Comparison of ENCODE assay signal across 9 mouse cellular contexts in genomic region chr4:133051550-133051865, GRCm38 (mm10). TPM values are rescaled to one million over a fixed set of nuclear protein-coding genes. Genes with fewer than 3 reads are reported as not detected.
DNase-seq lines count a peak whose midpoint lies in the region; ATAC-seq and TF ChIP-seq lines count a peak whose summit lies in the region.
"Had no signal": no experiment of that assay in that cellular context is flagged by ENCODE, and none has a peak within 500 bp of the region (broad histone marks: within the 10 kb centered on the region; RNA-seq: fewer than 3 reads in every experiment).

No protein-coding gene starts in this region.

- TF ChIP-seq CTCF in gastrocnemius, adult 2 months (IDR thresholded peaks at IDR 0.05): no peak
- TF ChIP-seq CTCF in stomach, postnatal 0 days (IDR thresholded peaks at IDR 0.05; ENCODE audit: low read depth): no peak

- WGBS in neural tube, embryonic 11.5 days: 61% methylated on average over 14 of the region's 14 CpGs
- 25% methylated on average over 14 of the region's 14 CpGs for WGBS in limb, embryonic 12.5 days
- 66% methylated on average over 14 of the region's 14 CpGs for WGBS in stomach, postnatal 0 days

- no peak for ATAC-seq in neural tube, embryonic 11.5 days (ENCODE audit: insufficient read depth, low FRiP score, low TSS enrichment)
- no peak for ATAC-seq in limb, embryonic 12.5 days (ENCODE audit: insufficient number of reproducible peaks, insufficient read depth, low FRiP score, low TSS enrichment, low read depth)
- no peak for ATAC-seq in stomach, postnatal 0 days (ENCODE audit: low FRiP score, low TSS enrichment)

- DNase-seq in gastrocnemius, adult 2 months: peak; percentile 31
- no peak for DNase-seq in gastrocnemius, adult 18-20 months (ENCODE audit: low spot score)
- no peak for DNase-seq in neural tube, embryonic 11.5 days (ENCODE audit: low spot score)
- no peak for DNase-seq in neural tube, embryonic 10.5 days (ENCODE audit: extremely low spot score, low spot score)
- DNase-seq in stomach, postnatal 0 days (ENCODE audit: low spot score): no peak
- DNase-seq in urinary bladder, postnatal 14 days (ENCODE audit: low spot score): no peak
- DNase-seq in gastrocnemius, postnatal 10 days: no peak
- DNase-seq: cerebellum, postnatal 14 days had no signal

- H3K27ac ChIP-seq in gastrocnemius, adult 2 months: peak overlapping the region; percentile 94
- H3K27ac ChIP-seq in neural tube, embryonic 11.5 days (ENCODE audit: low read depth, low read length): peak overlapping the region; percentile 60; the same call in 1 of the 2 replicates
- peak overlapping the region; percentile 91 for H3K27ac ChIP-seq in limb, embryonic 12.5 days
- peak overlapping the region; percentile 53 for H3K27ac ChIP-seq in stomach, postnatal 0 days (replicated peaks)

- H3K4me1 ChIP-seq in neural tube, embryonic 11.5 days (ENCODE audit: control insufficient read depth, insufficient read depth, low read length): peaks cover 51% of the 10 kb centered on the region
- H3K4me1 ChIP-seq in limb, embryonic 12.5 days (replicated peaks): peaks cover 100% of the 10 kb centered on the region
- peaks cover 36% of the 10 kb centered on the region for H3K4me1 ChIP-seq in stomach, postnatal 0 days (replicated peaks; ENCODE audit: control insufficient read depth, insufficient read depth)

- no peaks in the 10 kb centered on the region for H3K36me3 ChIP-seq in neural tube, embryonic 11.5 days (ENCODE audit: control insufficient read depth, insufficient read depth, low read length)
- peaks cover 26% of the 10 kb centered on the region for H3K36me3 ChIP-seq in limb, embryonic 12.5 days
- 0 out of 2 replicates have a peak, but pooled peaks cover 2% of the 10 kb centered on the region for H3K36me3 ChIP-seq in stomach, postnatal 0 days (ENCODE audit: control insufficient read depth, insufficient read depth, low read length)

- intact Hi-C loops in gastrocnemius, adult 2 months (cut with DNase I): no loop called here

- no peak overlapping the region for H3K9ac ChIP-seq in neural tube, embryonic 11.5 days (ENCODE audit: low read length)
- peak overlapping the region; percentile 49 for H3K9ac ChIP-seq in limb, embryonic 12.5 days (replicated peaks)
- 0 out of 2 replicates have a peak overlapping the region, but pooled peaks have one; percentile 9 for H3K9ac ChIP-seq in stomach, postnatal 0 days (ENCODE audit: low read length)

- H3K27me3 ChIP-seq in neural tube, embryonic 11.5 days (ENCODE audit: control insufficient read depth, insufficient read depth, low read length): no peaks in the 10 kb centered on the region
- no peaks in the 10 kb centered on the region for H3K27me3 ChIP-seq in limb, embryonic 12.5 days
- H3K27me3 ChIP-seq in stomach, postnatal 0 days (ENCODE audit: control insufficient read depth, insufficient read depth, low read length): no peaks in the 10 kb centered on the region

- H3K4me3 ChIP-seq in gastrocnemius, adult 2 months: peak overlapping the region; percentile 38
- no peak overlapping the region for H3K4me3 ChIP-seq in neural tube, embryonic 11.5 days (ENCODE audit: low read depth, low read length)
- peak overlapping the region; percentile 8; the same call in 1 of the 2 replicates for H3K4me3 ChIP-seq in limb, embryonic 12.5 days (replicated peaks)
- H3K4me3 ChIP-seq in stomach, postnatal 0 days (ENCODE audit: low read depth, low read length): no peak overlapping the region

- H3K4me2 ChIP-seq in neural tube, embryonic 11.5 days (ENCODE audit: low read depth): no peak overlapping the region
- peak overlapping the region; percentile 47 for H3K4me2 ChIP-seq in limb, embryonic 12.5 days
- H3K4me2 ChIP-seq in stomach, postnatal 0 days (replicated peaks; ENCODE audit: low read depth): no peak overlapping the region

- no peaks in the 10 kb centered on the region for H3K9me3 ChIP-seq in neural tube, embryonic 11.5 days (ENCODE audit: control insufficient read depth, low read length)
- no peaks in the 10 kb centered on the region for H3K9me3 ChIP-seq in limb, embryonic 12.5 days
- H3K9me3 ChIP-seq in stomach, postnatal 0 days (ENCODE audit: control insufficient read depth, low read length): no peaks in the 10 kb centered on the region

- no peak for TF ChIP-seq EP300 in stomach, postnatal 0 days (optimal IDR thresholded peaks at IDR 0.05)

RNA-seq across cellular contexts. Expression of gene Ahdc1, which starts 40.4 kb away (rescaled TPM):
- total RNA-seq in gastrocnemius, adult 2 months (2021): 10 to 100 TPM; 30.2 to 55.1 TPM
- 10 to 100 TPM; 40.6 to 41.6 TPM for total RNA-seq in gastrocnemius, adult 18-20 months (2021)
- polyA plus RNA-seq in neural tube, embryonic 11.5 days (2014; fragmentation: Nextera tagmentation; extraction: Ambion mirVana): 6.1 and 7.2 TPM in 2 replicates
- polyA plus RNA-seq in limb, embryonic 12.5 days (2016; fragmentation: Nextera tagmentation; extraction: Ambion mirVana): 13.2 and 14.5 TPM in 2 replicates
- 2.8 and 3.2 TPM in 2 replicates for polyA plus RNA-seq in stomach, postnatal 0 days (2015; fragmentation: Nextera tagmentation; extraction: Ambion mirVana)
- total RNA-seq in gastrocnemius, postnatal 10 days (2021): 10 to 100 TPM; 58.2 to 82.8 TPM

Comparison
In these comparisons a context has a peak if more than half of its experiments do, and no peak if none do; other contexts are left out.
1. H3K4me3 ChIP-seq: peak in gastrocnemius, adult 2 months (single experiment) and limb, embryonic 12.5 days (single experiment); none in neural tube, embryonic 11.5 days (single experiment) and stomach, postnatal 0 days (single experiment).
2. Peak in every context shown above with its lines, with median percentiles within 50 percentile points of each other: H3K27ac ChIP-seq.